Mouse (Mus musculus) T-helper 2 cell (primary cell): ENCODE measurements around the gene Kbtbd7.
"Not testable (repeated sequence)": the region's sequence is repeated elsewhere in the genome, so short reads cannot be mapped to it uniquely, and the experiment has no call there.

Source experiments
- in situ Hi-C: fragments of 300-600 bp; cut with MboI, MseI; formaldehyde crosslinking; loops from one replicate; pipeline ENCODE4 v1.15.1; 2025; ENCODE audit warnings: high pct_unique_total_duplicates

The Kbtbd7 gene

GRCm38 (mm10) chr14:79425979-79426729 lies at the start of gene Kbtbd7:
Kbtbd7 (plus strand) TSS chr14:79426511.
- in situ Hi-C loops: no loop called here

- in situ Hi-C loops: no loop called here
Observed at GRCm38 (mm10) chr14:79377041-79377440, 49.3 kb upstream of the Kbtbd7 start.

- in situ Hi-C loops: loop anchor here (10.0 kb wide), 1 partner anchor 202 kb away; the partner anchor contains the start of gene Sugt1
Observed at GRCm38 (mm10) chr14:79383120-79383519, 43.2 kb upstream of the Kbtbd7 start.

- in situ Hi-C loops: loop anchor here (10.0 kb wide), 1 partner anchor 196 kb away; the partner anchor contains the start of gene Sugt1
Observed at GRCm38 (mm10) chr14:79388304-79388703, 38.0 kb upstream of the Kbtbd7 start.

GRCm38 (mm10) chr14:79389438-79390264 lies 36.7 kb upstream of the Kbtbd7 start:
- in situ Hi-C loops: loop anchor here (10.0 kb wide), 2 partner anchors 165 to 195 kb away; partner anchors contain the start of gene Sugt1

GRCm38 (mm10) chr14:79390265-79390926 lies 35.9 kb upstream of the Kbtbd7 start, which contains the start of gene Naa16:
Naa16 (minus strand) TSS chr14:79390778.
- in situ Hi-C loops: loop anchor here (10.0 kb wide), 1 partner anchor 164 kb away; no protein-coding TSS in a partner anchor

GRCm38 (mm10) chr14:79393289-79393688 lies 33.0 kb upstream of the Kbtbd7 start:
- in situ Hi-C loops: loop anchor here (10.0 kb wide), 1 partner anchor 162 kb away; no protein-coding TSS in a partner anchor

- in situ Hi-C loops: loop anchor here (10.0 kb wide), 1 partner anchor 160 kb away; no protein-coding TSS in a partner anchor
Observed at GRCm38 (mm10) chr14:79394564-79394963, 31.7 kb upstream of the Kbtbd7 start.

- in situ Hi-C loops: loop anchor here (5.0 to 10.0 kb wide), 2 partner anchors 60 to 157 kb away; no protein-coding TSS in a partner anchor
Observed at GRCm38 (mm10) chr14:79397321-79398122, 28.8 kb upstream of the Kbtbd7 start, which contains the start of gene Mtrf1. Mtrf1 (plus strand) TSS chr14:79397772.

GRCm38 (mm10) chr14:79407641-79408040 lies 18.7 kb upstream of the Kbtbd7 start:
- in situ Hi-C loops: no loop called here

- in situ Hi-C loops: no loop called here
Observed at GRCm38 (mm10) chr14:79409278-79409830, 17.0 kb upstream of the Kbtbd7 start.

GRCm38 (mm10) chr14:79410662-79411061 lies 15.6 kb upstream of the Kbtbd7 start:
- in situ Hi-C loops: no loop called here

GRCm38 (mm10) chr14:79413121-79413520 lies 13.2 kb upstream of the Kbtbd7 start:
- in situ Hi-C loops: no loop called here

GRCm38 (mm10) chr14:79420083-79420685 lies 6.1 kb upstream of the Kbtbd7 start:
- in situ Hi-C loops: no loop called here

- in situ Hi-C loops: not testable (repeated sequence)
Observed at GRCm38 (mm10) chr14:79426730-79427365, 537 bp downstream of the Kbtbd7 start.

GRCm38 (mm10) chr14:79434068-79434467 lies 7.8 kb downstream of the Kbtbd7 start:
- in situ Hi-C loops: no loop called here

- in situ Hi-C loops: no loop called here
Observed at GRCm38 (mm10) chr14:79440655-79441054, 14.3 kb downstream of the Kbtbd7 start.

- in situ Hi-C loops: no loop called here
Observed at GRCm38 (mm10) chr14:79441441-79441840, 15.1 kb downstream of the Kbtbd7 start.

- in situ Hi-C loops: no loop called here
Observed at GRCm38 (mm10) chr14:79444601-79445000, 18.3 kb downstream of the Kbtbd7 start.
